Mouse (Mus musculus): ENCODE measurements at regions not wholly inside any gene's neighbourhood (a gene's known extent, or its start where the extent isn't known, plus 50 kb on each side); places are given as distances from the start of the nearest gene placed in this dataset.
"Not testable (repeated sequence)": the region's sequence is repeated elsewhere in the genome, so short reads cannot be mapped to it uniquely, and the experiment has no call there.

GRCm38 (mm10) chr13:97486490-97486889 is 245.6 kb downstream of the Enc1 start:
- DNase-seq (ENCODE audit: low read depth) = no peak

- DNase-seq (ENCODE audit: low read depth) = no peak
Observed at GRCm38 (mm10) chr13:97485886-97486285, 245.0 kb downstream of the Enc1 start.

- DNase-seq (ENCODE audit: low read depth) = no peak
Observed at GRCm38 (mm10) chr13:97484808-97485545, 244.1 kb downstream of the Enc1 start.

GRCm38 (mm10) chr13:97483681-97484080 is 242.8 kb downstream of the Enc1 start:
- no peak for DNase-seq (ENCODE audit: low read depth)

- no peak for DNase-seq (ENCODE audit: low read depth)
Observed at GRCm38 (mm10) chr13:97482439-97482946, 241.6 kb downstream of the Enc1 start.

GRCm38 (mm10) chr13:97481259-97481658 is 240.4 kb downstream of the Enc1 start:
- DNase-seq (ENCODE audit: low read depth) = no peak

GRCm38 (mm10) chr13:97479066-97479586 is 238.2 kb downstream of the Enc1 start:
- DNase-seq (ENCODE audit: low read depth) = no peak

- DNase-seq (ENCODE audit: low read depth) = no peak
Observed at GRCm38 (mm10) chr13:97473971-97474365, 233.1 kb downstream of the Enc1 start.

- DNase-seq (ENCODE audit: low read depth) = no peak
Observed at GRCm38 (mm10) chr13:97473256-97473970, 232.5 kb downstream of the Enc1 start.

- DNase-seq (ENCODE audit: low read depth) = no peak
Observed at GRCm38 (mm10) chr13:97469999-97470398, 229.1 kb downstream of the Enc1 start.

GRCm38 (mm10) chr13:97468874-97469593 is 228.1 kb downstream of the Enc1 start:
- no peak for DNase-seq (ENCODE audit: low read depth)

GRCm38 (mm10) chr13:97466585-97466984 is 225.7 kb downstream of the Enc1 start:
- not testable (repeated sequence) for DNase-seq (ENCODE audit: low read depth)

GRCm38 (mm10) chr13:97463798-97464197 is 222.9 kb downstream of the Enc1 start:
- no peak for DNase-seq (ENCODE audit: low read depth)

- no peak for DNase-seq (ENCODE audit: low read depth)
Observed at GRCm38 (mm10) chr13:97462884-97463235, 222.0 kb downstream of the Enc1 start.

GRCm38 (mm10) chr13:97462110-97462883 is 221.4 kb downstream of the Enc1 start:
- DNase-seq (ENCODE audit: low read depth) = no peak

- DNase-seq (ENCODE audit: low read depth) = no peak
Observed at GRCm38 (mm10) chr13:97461207-97461606, 220.3 kb downstream of the Enc1 start.

- DNase-seq (ENCODE audit: low read depth) = no peak
Observed at GRCm38 (mm10) chr13:97459106-97459505, 218.2 kb downstream of the Enc1 start.

- no peak for DNase-seq (ENCODE audit: low read depth)
Observed at GRCm38 (mm10) chr13:97455961-97456360, 215.1 kb downstream of the Enc1 start.

GRCm38 (mm10) chr13:97454715-97455114 is 213.8 kb downstream of the Enc1 start:
- DNase-seq (ENCODE audit: low read depth) = no peak

GRCm38 (mm10) chr13:97453469-97453868 is 212.6 kb downstream of the Enc1 start:
- DNase-seq (ENCODE audit: low read depth) = no peak

- no peak for DNase-seq (ENCODE audit: low read depth)
Observed at GRCm38 (mm10) chr13:97453090-97453430, 212.2 kb downstream of the Enc1 start.
